Mouse (Mus musculus) v-Abl transformed pro-B cells (cell line): ENCODE results near the gene Zfp512.
"Not testable (repeated sequence)": the region's sequence is repeated elsewhere in the genome, so short reads cannot be mapped to it uniquely, and the experiment has no call there.

Source experiments
- in situ Hi-C, 2 experiments: fragments of 400-800 bp; cut with MboI; formaldehyde crosslinking; loops; one replicate each; pipeline ENCODE4 v1.15.1; 2025; ENCODE audit not compliant: unreplicated experiment in 2 of 2

The Zfp512 gene

GRCm38 (mm10) chr5:31527707-31528106, 75.5 kb downstream of the Zfp512 start, which contains the start of gene Supt7l:
Supt7l (minus strand) TSS chr5:31527807.
- in situ Hi-C loops, result not testable (repeated sequence)

- in situ Hi-C loops, result no loop called here
Measured at GRCm38 (mm10) chr5:31528560-31528959, 76.3 kb downstream of the Zfp512 start.
